Mouse (Mus musculus): ENCODE results near the gene Map4.

Map4 gene

DNA sequence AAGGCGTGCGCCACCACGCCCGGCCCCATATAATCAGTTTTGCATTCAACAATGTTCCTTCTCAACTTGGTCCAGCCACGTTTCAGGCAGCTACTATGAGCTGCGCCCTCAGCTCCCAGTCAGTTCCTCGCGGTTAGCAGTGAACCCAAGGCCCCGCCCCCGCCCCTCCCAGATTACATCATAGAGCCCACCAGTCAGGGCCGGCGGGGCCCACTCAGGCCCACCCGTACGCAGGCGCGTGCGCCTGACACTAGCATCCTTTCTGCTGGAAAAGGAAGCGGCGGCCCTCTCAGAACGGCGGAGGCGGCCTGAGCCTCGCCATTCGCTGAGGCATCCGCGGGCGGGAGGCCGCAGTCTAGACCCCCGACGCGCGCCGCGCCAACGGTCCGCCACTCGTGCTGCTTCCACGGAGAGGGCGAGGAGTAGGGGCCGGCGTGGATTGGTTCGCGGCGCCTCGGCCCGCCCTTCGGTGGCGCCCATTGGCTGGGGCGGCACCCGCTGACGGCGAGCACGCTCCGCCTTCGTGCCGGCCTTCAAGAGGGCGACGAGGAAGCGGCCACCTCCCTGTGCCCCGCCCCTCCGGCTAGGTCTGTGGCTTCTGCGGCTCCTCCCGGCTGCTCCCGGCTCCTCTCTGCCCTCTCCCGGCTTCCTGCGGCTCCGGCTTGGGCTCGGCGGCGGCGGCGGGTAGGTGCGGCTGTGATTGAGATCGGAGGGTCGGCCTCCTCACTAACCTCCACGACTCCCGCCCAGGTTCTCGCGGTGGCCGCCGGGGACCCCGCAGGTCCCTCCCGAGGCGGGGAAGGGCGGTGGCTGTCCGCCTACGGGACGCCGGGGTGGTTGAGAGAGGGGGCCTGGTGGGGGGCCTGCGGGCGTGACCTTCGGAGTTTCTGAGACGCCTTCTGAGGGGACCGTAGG is at the start of gene Map4:
Map4 (plus strand) TSS at position 204 of the 915 bp plus-strand sequence.
- in situ Hi-C loops (cut with MboI) = no loop called here

DNA sequence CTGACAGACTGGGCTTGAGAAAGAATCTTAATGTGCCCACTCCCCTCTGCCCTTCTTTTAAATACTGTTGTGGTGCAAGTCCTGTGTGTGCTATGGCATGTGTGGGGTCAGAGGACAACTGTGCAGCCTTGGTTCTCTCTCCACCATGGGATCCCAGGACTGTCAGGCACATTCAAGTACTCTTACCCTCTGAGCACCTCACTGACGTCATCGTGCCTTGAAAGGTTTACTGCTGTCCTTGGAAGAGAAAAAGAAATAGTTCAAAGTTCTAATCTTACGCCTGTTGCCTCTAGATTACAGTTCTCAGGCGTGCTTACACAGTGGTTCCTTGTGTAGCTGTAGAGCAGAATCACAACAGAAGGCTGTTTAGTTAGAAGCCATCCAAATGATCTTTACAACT is 45.0 kb upstream of the Map4 start:
- in situ Hi-C loops (cut with MboI) = loop anchor here (25.0 kb wide), 1 partner anchor 201 kb away; no protein-coding TSS in a partner anchor

DNA sequence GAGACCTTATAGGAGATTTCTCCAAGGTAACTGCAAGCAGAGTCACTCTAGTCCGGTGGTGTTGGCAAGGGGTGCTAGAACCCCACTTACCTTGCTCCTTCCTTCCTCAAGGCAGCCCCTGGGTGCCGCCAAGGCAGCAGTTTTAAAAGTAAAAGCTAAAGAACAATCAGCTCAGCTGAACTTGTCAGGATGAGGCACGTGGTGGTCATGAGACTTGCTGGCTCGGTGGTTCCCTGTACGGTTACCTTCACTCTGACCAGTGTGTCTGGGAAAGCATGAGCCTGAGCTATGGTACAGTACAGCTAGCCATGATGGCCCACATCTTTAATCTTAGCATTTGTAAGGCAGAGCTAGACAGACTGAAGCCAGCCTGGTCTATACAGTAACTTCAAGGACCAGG is 43.9 kb upstream of the Map4 start:
- in situ Hi-C loops (cut with MboI) = loop anchor here (25.0 kb wide), 1 partner anchor 200 kb away; no protein-coding TSS in a partner anchor

DNA sequence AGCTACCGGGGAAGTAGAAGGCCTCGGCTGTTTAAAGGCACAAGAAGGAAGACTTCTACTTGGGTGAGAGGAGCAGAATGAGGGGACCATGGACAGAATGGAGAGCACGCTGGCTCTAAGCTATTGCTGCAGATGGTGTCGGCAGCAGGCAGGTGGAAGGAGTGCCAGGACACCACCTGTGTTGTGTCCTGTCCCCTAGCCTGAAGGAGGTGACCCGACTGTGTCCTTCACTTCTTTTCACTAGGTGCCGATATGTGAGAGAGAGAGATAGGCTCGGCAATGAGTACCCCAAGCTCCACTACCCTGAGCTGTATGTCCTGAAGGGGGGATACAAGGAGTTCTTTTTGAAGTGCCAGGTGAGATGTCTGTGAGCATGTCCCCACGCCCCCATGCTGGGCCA is 39.8 kb upstream of the Map4 start:
- in situ Hi-C loops (cut with MboI) = loop anchor here (25.0 kb wide), 1 partner anchor 196 kb away; no protein-coding TSS in a partner anchor

DNA sequence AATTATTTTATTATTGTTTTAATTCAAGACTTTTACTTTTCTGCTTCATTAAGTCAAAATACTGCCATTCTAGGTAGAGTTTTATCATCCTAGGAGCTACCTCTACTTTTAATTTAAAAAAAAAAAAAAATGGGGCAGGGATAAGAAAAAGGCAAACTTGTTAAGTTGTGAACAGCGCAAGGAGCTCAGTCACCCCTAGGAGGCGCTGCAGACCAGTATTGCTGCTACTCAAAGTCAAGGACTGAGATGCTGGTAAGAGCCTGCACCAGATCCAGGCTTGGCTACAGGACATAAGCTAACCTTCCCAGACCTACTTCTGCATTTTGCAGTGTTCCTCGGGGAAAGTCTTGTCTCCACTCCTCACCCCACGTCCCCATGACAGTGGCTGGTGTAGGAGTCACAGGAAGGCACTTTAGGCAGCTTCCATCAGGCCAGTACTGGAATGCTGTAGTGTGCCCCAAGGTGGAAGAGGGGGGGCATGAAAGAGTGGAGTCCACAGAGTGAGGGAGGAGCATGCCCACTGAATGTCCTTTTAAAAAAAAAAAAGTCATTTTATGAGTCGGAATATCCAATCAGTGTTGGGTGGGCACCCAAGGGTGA is 38.5 kb upstream of the Map4 start:
- in situ Hi-C loops (cut with MboI) = loop anchor here (25.0 kb wide), 1 partner anchor 195 kb away; no protein-coding TSS in a partner anchor

DNA sequence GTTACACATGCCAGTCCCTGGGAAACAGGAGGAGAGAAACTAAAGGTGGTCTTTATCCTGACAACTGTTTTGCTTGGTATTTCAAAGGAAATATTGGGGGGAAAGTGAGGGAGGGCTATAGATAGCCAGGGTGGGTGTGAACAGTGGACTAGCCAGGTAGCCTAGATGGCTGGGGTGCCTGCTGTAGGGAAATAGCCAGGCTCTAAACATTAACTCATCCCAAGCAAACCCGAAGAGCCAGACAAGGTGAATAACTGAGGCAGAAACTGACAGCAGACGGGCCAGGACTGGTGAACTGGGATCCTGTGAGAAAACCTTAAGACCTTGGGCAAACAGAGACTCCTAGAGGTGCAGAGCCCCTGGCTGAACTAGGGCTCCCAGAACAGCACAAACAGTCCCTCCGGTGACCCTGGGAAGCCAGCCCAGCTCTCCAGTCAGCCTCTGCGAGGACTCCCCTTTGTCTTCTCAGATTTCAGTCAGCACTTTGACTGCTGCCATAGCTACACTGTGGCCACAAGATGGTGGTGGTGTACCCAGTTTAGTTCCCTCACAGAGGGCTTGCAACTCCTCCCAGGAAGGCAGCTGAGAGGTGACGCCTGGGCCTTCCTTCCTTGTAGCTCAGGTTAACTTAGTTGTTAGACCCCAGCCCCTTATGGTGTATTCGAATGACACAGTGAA is 36.7 kb upstream of the Map4 start:
- in situ Hi-C loops (cut with MboI) = loop anchor here (25.0 kb wide), 1 partner anchor 193 kb away; no protein-coding TSS in a partner anchor

DNA sequence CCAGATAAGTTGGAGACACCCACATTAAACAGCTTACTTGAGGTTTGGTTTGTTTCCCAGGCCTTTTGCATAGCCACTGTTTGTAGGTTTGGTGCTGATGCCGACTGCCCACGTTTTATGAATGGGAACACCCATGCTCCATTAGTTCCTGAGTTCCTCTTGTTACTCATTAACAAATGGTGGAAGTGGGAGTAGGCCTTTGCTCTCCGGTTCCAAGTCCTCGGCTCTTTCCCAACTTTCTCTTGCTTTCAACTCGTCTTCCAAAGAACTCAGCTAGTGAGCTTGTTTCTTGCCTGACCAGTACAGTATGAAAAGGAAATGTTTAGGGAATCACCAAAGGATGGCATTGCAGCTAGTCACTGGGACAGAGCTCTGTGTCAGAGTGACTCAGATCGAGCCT is 35.7 kb upstream of the Map4 start:
- in situ Hi-C loops (cut with MboI) = loop anchor here (25.0 kb wide), 1 partner anchor 192 kb away; no protein-coding TSS in a partner anchor

DNA sequence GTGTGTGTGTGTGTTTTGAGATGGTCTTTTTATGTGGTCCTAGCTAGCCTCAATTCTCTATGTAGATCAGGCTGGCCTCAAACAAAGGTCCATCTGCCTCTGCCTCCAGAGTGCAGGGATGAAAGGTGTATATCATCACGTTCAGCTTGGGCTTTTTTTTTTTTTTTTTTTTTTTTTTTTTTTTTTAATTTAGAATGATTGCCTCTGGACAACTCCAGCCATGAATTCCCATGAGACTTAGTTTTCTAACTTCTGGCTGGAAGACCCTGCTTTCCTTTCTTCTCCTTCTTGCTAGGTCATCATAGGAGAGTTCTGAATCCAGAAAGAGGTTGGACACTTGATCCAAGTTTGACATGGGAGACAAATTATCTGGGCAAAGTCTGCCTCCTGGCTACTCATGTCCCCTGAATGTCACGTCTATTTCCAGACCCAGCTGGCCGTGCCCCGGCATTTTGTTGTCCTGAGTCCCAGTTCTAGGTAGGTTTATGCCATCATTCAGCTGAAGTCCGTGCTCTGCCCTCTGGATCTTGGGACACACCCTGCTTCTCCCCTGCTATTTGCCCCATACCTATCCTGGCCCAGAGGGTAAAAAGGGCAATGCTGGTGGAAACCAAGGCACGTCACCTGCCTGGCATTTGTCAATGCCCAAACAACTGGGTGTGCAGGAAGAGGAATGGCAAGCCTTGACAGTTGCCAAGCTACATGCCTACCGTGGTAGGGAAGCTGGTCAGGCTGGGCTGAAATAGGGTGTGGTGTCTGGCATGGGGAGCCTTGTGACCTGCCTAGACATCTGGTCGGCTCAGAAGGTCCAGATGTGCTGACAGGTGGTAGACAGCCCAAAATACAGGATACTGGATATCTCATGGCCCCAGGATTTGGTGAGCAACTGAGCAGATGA is 34.8 kb upstream of the Map4 start:
- in situ Hi-C loops (cut with MboI) = loop anchor here (25.0 kb wide), 1 partner anchor 191 kb away; no protein-coding TSS in a partner anchor

DNA sequence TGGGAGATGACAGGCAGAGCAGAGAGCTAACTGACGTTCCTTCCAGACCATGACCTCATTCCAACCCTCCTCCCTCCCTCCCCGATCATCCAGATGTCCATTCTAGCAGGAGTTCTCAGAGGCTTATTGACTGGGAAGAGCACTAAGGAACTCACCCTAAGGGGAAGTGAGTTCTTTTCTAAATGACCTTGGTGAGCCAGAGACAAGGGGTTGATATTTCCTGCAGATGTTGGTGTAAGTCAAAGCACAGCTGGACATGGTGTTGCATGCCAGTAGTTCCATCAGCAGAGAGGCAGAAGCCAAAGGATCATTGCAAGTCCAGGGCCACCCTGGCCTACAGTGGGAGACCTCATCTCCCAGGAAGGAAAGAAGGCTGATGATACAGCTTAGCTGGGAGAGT is 33.2 kb upstream of the Map4 start:
- in situ Hi-C loops (cut with MboI) = loop anchor here (25.0 kb wide), 1 partner anchor 189 kb away; no protein-coding TSS in a partner anchor

DNA sequence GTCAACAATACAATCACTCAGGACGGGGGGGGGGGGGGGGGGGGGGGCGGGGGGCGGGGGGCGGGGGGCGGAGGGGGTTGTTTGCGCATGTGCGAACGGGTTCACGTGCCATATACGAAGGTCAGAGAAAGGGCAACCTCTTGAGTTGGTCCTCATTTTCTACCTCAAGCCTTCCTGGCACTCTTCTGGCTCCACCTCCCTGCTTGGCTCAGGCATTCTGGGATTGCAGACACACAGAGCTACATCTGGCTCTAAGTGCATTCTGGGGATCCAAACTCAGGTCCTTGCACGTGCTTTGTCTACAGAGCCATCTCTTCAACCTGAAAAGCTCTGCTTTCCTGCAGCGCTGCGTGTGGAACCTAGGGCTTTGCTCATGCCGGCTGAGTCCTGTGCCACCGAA is 31.9 kb upstream of the Map4 start:
- in situ Hi-C loops (cut with MboI) = loop anchor here (25.0 kb wide), 1 partner anchor 188 kb away; no protein-coding TSS in a partner anchor

DNA sequence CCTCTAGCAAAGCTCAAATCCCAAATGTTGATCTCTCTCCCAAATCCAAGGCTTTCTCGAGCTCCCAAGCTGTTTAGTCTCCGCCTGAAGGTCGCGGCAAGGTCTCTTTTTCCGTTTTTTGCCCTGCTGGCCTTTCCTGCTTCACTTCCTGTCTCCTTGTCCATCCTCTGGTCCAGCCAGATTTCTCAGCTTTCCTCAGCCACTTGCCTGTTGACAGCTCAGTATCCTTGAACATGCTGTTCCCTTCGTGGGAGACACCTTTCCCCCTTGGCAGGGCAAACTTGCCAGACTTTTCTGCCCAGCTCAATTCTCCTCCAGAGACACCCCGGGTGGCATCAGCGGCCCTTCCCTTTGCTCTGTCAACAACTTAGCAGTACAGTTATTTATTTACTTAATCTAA is 31.5 kb upstream of the Map4 start:
- in situ Hi-C loops (cut with MboI) = loop anchor here (25.0 kb wide), 1 partner anchor 188 kb away; no protein-coding TSS in a partner anchor

DNA sequence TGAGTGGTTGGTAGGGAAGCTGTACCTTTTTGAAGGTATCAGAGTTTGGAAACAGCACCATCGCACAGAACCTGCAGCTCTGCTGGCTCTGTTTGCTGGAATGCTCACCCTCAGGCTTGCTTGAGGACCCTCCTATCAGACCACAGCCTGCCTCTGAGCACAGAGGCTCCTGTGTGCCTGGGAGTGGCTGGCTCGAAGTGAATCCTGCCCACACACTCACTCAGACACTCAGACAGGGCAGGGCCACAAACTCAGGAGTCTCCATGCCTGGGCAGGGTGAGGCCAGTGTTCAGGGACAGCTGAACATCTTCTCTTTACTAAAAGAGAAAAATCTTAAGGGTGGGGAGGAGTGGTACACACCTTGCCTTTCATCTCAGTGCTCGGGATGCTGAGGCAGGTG is 30.7 kb upstream of the Map4 start:
- in situ Hi-C loops (cut with MboI) = no loop called here

DNA sequence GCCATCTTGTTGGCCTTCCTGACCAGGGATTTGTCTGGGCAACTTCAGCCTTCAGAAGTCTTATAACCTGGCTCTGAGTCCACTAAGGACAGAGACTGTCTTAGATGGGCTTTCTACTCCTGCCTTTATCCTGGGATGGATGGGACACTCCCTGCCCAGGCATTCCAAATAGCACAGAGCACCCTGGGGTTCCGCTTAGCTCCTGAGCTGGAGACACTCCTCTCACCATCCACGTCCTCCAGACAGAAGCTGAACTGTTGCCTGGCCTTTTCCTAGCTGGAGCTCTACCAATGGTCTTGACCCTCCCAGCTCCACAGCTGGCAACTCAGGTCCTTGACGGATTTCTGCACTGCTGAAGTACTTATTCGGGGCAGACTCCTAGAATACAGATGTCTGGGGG is 29.0 kb upstream of the Map4 start:
- in situ Hi-C loops (cut with MboI) = no loop called here

DNA sequence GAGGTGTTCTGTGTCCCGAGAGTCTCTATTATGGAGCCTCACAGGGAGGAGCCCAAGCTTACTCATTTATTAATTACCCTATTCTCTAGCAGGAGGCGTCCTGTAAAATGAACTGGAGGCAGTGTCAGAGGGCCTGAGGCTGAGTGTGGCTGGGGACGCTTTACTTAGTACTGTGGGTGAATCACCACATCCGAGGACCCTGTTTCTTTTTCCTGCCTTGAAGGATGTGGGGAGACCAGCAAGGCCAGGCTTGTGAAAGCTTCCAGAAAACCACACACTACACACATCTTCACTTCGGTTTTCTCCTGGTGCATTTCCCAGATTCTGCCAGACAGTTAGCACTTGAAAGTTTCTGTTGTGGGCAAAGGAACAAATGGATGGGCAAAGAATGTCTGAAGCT is 28.5 kb upstream of the Map4 start:
- in situ Hi-C loops (cut with MboI) = no loop called here

DNA sequence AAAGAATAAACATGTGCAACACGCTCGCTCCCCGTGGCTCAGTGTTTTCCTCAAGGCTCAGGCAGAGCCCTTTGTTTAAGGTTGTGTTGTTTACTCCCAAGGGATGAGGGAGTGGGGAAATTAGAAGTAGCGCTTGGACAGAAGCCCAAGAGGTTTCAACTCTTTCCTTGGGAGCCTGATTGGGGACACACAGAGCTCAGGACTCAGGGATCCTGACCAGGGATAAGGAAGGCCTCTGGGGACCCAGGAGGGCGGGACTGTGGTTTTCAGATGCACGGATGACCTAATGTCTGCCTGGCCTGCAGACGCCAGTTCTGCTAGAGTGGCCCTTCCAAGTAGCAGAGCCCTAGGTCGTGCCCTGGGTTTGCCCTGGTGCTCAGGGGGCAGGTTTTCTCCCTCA is 24.0 kb upstream of the Map4 start:
- in situ Hi-C loops (cut with MboI) = no loop called here

DNA sequence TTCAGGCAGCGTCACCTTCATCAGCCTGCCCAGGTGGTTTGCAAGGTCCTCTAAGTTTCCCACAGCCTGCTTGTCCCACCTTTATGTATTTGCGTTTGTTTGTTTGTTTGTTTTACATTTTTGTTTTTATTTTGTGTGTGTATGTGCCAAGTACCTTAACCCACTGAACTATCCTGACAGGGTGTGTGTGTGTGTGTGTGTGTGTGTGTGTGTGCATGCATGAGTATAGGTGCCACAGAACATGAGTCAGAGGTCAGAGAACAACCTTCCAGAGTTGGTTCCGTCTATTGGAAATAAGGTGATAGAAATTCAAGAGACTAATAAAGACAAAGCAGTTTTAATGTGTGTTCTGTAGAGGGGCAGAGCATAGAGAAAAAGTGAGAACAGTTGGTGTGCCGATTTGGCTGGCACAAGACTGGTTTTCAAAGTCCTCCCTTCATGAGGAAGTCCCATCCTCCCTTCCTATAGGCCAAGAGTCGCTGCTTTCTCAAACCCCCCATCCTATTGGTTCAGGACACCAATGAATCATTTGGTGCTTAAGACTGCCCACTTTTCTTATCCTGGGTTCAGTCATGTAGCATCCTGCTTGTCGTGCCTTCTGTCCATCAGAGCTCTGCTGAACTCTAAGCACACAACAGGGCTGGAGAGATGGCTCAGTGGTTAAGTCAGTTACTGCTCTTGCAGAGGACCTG is 23.3 kb upstream of the Map4 start:
- in situ Hi-C loops (cut with MboI) = no loop called here

DNA sequence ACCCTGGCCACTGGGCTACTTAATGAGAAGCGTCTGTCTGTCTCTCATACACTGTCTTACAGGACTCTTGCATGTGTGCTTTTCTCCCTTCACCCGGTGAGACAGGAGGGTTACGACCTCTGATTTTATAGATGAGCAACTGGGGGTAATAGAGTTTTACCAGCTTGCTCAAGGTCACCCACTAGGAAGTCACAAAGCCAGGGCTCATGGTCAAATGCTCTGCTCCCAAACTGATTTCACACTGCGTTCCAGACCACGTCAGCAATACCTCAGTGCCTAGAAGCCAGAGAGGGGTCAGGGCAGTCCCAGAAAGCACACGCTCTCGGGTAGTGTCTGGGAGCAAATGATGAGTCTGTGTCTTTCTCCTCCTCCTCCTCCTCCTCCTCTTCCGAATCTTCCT is 22.2 kb upstream of the Map4 start:
- in situ Hi-C loops (cut with MboI) = no loop called here

DNA sequence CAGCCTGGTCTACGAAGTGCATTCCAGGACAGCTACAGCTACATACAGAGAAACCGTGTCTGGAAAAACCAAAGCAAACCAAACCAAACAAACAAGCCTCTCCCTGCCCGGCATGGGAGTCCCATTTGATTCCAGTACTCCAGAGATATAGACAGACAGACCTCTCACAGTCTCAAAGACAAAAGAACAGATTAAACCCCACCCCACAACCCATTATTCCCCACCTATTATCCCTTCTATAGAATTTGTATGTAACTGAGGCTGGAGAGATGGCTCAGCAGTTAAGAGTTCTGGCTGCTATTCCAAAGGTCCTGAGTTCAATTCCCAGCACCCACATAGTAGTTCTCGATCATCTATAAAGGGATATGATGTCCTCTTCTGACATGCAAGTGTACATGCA is 21.3 kb upstream of the Map4 start:
- in situ Hi-C loops (cut with MboI) = no loop called here

DNA sequence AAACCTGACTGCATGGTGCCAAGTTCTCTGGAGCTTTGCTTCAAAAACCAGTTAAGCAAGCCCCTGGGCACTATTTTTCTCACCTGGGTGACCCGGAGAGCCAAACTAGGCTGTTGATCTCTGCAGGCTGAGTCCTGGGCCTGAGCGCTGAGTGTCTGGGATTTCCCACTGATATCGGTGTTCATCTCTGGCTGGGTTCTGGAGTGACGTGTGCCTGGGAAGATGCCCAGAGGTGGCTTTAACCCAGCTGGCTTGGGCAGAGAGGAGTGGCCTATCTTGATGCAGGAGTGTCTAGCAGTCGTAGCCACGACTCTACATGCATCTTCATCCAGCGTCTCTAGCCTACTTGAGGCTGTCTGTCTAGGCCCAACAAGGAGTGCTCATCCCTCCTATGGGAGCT is 19.5 kb upstream of the Map4 start:
- in situ Hi-C loops (cut with MboI) = no loop called here

DNA sequence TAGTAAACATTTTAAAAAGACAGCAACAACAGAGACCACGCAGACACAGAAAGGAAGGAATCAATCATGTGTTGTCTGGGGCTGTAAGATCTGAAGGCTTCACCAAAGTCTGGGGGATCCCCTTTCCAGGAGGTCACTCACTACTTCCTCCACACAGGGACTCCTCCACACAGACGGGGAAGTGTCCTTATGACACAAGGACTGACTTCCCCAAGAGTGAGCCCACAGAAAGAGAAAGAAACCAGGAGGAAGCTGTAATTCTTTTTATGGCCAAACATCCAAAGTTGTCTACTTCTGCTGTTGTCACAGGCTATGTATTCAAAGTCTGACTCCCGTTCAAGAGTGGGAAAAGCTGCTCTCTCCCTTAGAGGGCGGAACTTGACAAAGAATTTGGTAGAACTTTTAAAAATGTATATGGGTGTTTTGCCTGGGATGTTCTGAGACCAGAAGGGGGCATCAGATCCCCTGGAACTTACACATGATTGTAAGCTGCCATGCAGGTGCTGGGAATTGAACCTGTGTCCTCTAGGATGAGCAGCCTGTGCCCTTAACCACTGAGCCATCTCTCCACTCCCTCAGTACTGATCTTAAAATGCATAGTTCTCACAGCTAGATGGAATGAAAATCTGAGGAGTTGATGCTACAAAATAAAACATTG is 16.9 kb upstream of the Map4 start:
- in situ Hi-C loops (cut with MboI) = no loop called here
